Mouse (Mus musculus): ENCODE measurements around the gene Btf3.
A peak's percentile ranks its signal among the peaks of the same experiment; 100 is the strongest.

GRCm38 (mm10) chr13:98354090-98354801, 37.4 kb upstream of the Btf3 start, which contains the start of gene Foxd1:
- TF ChIP-seq CTCF (IDR thresholded peaks at IDR 0.05; ENCODE audit: control insufficient read depth, insufficient read depth, insufficient read length) (no peak), USF1 (IDR thresholded peaks at IDR 0.05; ENCODE audit: low read depth) (peak; percentile 61), MYOD1 (IDR thresholded peaks at IDR 0.05; ENCODE audit: control insufficient read depth, insufficient read length, low read depth) (no peak), CEBPB (IDR thresholded peaks at IDR 0.05; ENCODE audit: low read depth) (no peak), MYOG (IDR thresholded peaks at IDR 0.05; ENCODE audit: control insufficient read depth, extremely low read depth, insufficient read length) (no peak)
